Mouse (Mus musculus) limb, embryonic 10.5 days (tissue): Measurements from ENCODE around the gene Slc7a14. TPM values are rescaled to one million over a fixed set of nuclear protein-coding genes. Genes with fewer than 3 reads are reported as not detected.
"Not testable (repeated sequence)": the region's sequence is repeated elsewhere in the genome, so short reads cannot be mapped to it uniquely, and the experiment has no call there.

Source experiments
- DNase-seq: peaks from one replicate; pipeline ENCODE4 v3.0.0-alpha.2; 2017; ENCODE audit warnings: low spot score
- H3K27ac ChIP-seq: fragments of 300-500 bp; sonication (generic); 2 replicates; pipeline ENCODE4 v1.5.1; 2016; ENCODE audit warnings: mild to moderate bottlenecking
- H3K27me3 ChIP-seq: fragments of 300-500 bp; sonication (generic); 2 replicates; pipeline ENCODE4 v1.6.1; 2016; ENCODE audit warnings: low read depth, mild to moderate bottlenecking; ENCODE audit not compliant: poor library complexity, severe bottlenecking
- H3K36me3 ChIP-seq: fragments of 300-500 bp; sonication (generic); 2 replicates; pipeline ENCODE4 v1.6.1; 2016; ENCODE audit warnings: mild to moderate bottlenecking, moderate library complexity
- H3K4me1 ChIP-seq: fragments of 300-500 bp; sonication (generic); 2 replicates; pipeline ENCODE4 v1.6.1; 2016
- H3K4me3 ChIP-seq: fragments of 300-500 bp; sonication (generic); 2 replicates; pipeline ENCODE4 v1.5.1; 2016; ENCODE audit warnings: mild to moderate bottlenecking, moderate library complexity
- H3K9me3 ChIP-seq: fragments of 300-500 bp; sonication (generic); replicated peaks from 2 replicates; pipeline ENCODE4 v1.6.1; 2016; ENCODE audit warnings: mild to moderate bottlenecking
- WGBS: fragments of 180-500 bp; shearing (Covaris S2); methylation state at CpG from one replicate; pipeline ENCODE4 v1.1.7; 2016; 5-methylcytosine and 5-hydroxymethylcytosine counted together
- polyA plus RNA-seq: library from polyadenylated mRNA; unstranded; fragments of >200 nt; fragmentation: Nextera tagmentation; extraction: Ambion mirVana; gene quantifications from 2 replicates; pipeline ENCODE4 v1.2.1, GENCODE M21; 2016

Gene Slc7a14
- polyA plus RNA-seq, 1 experiment from 2014 or later = 0.15 TPM

DNA sequence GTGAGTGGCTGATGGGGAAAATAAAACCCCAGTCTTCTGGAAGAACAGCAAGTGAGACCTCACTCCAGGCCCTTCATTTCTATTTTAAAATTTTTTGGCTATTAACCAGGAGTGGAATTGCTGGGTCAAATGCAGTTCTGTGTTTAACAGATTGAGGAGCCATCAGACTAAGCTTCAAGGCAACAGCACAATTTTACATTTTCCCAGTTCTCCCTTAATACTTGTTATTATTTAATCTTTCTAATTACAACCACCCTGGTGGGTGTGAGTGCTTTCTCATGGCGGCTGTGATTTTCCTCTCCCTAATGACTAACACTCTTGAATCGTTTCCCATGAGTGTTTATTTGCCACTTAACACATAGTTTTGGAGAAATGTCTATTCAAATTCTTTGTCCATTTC, 29.1 kb downstream of the Slc7a14 start:
- Histone ChIP-seq H3K4me3 (no peak overlapping the region), H3K4me1 (peaks cover 7% of the 10 kb centered on the region), H3K9me3 (no peaks in the 10 kb centered on the region), H3K27me3 (no peaks in the 10 kb centered on the region), H3K36me3 (no peaks in the 10 kb centered on the region), H3K27ac (no peak overlapping the region)
- DNase-seq = no peak
- WGBS = 67% methylated on average over 2 of the region's 2 CpGs

- WGBS = 71% methylated on average over 2 of the region's 2 CpGs
- H3K4me3 ChIP-seq = no peak overlapping the region
- H3K27ac ChIP-seq = no peak overlapping the region
- no peaks in the 10 kb centered on the region for H3K9me3 ChIP-seq
- no peaks in the 10 kb centered on the region for H3K36me3 ChIP-seq
- peaks cover 14% of the 10 kb centered on the region for H3K4me1 ChIP-seq
- H3K27me3 ChIP-seq = no peaks in the 10 kb centered on the region
- no peak for DNase-seq
Measured at GRCm38 (mm10) chr3:31274875-31275274, 35.3 kb downstream of the Slc7a14 start.

GRCm38 (mm10) chr3:31273247-31273646, 36.9 kb downstream of the Slc7a14 start:
- H3K4me1 ChIP-seq = peaks cover 14% of the 10 kb centered on the region
- not testable (repeated sequence) for H3K27ac ChIP-seq, H3K9me3 ChIP-seq, H3K36me3 ChIP-seq, H3K4me3 ChIP-seq, DNase-seq, H3K27me3 ChIP-seq

DNA sequence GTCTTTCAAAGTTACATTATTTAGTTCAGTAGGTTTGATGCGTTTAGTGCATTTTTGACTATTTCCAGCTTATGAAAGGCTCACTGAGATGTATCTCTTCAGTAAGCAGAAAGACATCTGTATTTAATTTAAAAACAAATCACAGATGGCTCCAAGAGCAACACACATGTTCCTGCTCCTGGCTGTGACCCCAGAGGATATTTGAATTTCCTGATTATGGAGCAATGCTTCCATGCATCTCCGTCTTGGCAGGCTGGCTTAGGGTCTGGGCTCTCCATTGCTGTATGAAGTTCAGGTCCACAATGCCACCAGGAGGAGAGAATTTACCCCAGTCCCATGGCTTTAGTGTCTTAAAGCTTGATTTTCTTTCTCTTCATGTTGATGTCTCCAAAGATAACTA, 37.5 kb downstream of the Slc7a14 start:
- Histone ChIP-seq H3K4me1 (peaks cover 14% of the 10 kb centered on the region), H3K4me3 (no peak overlapping the region), H3K36me3 (no peaks in the 10 kb centered on the region), H3K27ac (no peak overlapping the region), H3K27me3 (no peaks in the 10 kb centered on the region), H3K9me3 (no peaks in the 10 kb centered on the region)
- no peak for DNase-seq
- WGBS = 42% methylated on average over 2 of the region's 2 CpGs

GRCm38 (mm10) chr3:31269551-31270317, 40.4 kb downstream of the Slc7a14 start:
- DNase-seq = no peak
- H3K9me3 ChIP-seq = no peaks in the 10 kb centered on the region
- WGBS = 88% methylated on average over 4 of the region's 4 CpGs
- no peak overlapping the region for H3K4me3 ChIP-seq
- H3K4me1 ChIP-seq = peaks cover 14% of the 10 kb centered on the region
- no peaks in the 10 kb centered on the region for H3K27me3 ChIP-seq
- no peak overlapping the region for H3K27ac ChIP-seq
- H3K36me3 ChIP-seq = no peaks in the 10 kb centered on the region

DNA sequence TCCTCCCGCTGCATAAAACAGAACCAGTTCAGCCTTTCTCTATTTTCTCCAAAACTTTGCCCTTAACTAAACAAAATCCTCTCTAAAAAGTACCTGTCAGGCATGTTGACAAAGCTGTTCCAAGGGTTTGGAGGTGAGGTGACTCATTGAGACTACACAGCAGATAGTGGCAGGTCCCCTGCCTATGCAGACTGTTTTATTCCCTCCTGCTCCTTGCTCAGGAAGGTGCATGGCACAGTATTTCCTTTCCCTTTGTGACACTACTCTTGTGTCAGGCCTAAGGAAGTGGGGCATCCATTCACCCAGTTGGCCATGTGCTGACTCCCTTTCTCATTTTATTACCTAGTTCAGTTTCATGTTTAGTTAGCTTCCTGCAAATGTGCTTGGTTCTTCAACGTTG, 42.3 kb downstream of the Slc7a14 start:
- no peaks in the 10 kb centered on the region for H3K27me3 ChIP-seq
- no peak overlapping the region for H3K4me3 ChIP-seq
- 92% methylated on average over 2 of the region's 2 CpGs for WGBS

GRCm38 (mm10) chr3:31266941-31267340, 43.2 kb downstream of the Slc7a14 start:
- no peaks in the 10 kb centered on the region for H3K9me3 ChIP-seq
- no peaks in the 10 kb centered on the region for H3K27me3 ChIP-seq
- 86% methylated on average over 7 of the region's 7 CpGs for WGBS
- no peak overlapping the region for H3K4me3 ChIP-seq
- H3K27ac ChIP-seq = no peak overlapping the region
- peaks cover 9% of the 10 kb centered on the region for H3K4me1 ChIP-seq
- no peak for DNase-seq
- H3K36me3 ChIP-seq = no peaks in the 10 kb centered on the region

More for the DNA sequence above, 42.3 kb downstream of the Slc7a14 start:
- Histone ChIP-seq H3K4me1 (peaks cover 9% of the 10 kb centered on the region), H3K36me3 (no peaks in the 10 kb centered on the region), H3K9me3 (no peaks in the 10 kb centered on the region), H3K27ac (no peak overlapping the region)
- no peak for DNase-seq

DNA sequence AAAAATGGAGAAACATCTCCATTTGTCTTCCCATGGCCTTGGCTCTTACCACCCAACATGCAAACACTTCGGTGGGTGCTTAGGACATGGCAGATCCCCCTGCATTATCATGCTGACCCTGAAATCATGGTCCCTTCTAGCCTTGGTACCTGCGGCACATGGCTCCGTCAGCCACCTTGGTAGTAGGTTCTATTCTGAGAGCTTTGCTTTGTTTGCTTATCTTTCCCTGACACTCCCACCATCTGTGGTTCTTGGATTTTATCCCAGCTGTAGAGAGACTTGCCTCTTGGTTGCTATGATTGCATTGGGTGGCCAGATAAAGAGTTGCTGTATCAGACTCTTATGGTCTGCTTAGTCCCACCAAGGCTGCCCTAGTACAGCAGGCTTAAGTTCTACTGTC, 46.6 kb downstream of the Slc7a14 start:
- H3K27ac ChIP-seq = no peak overlapping the region
- H3K27me3 ChIP-seq = no peaks in the 10 kb centered on the region
- 96% methylated on average over 3 of the region's 3 CpGs for WGBS
- DNase-seq = no peak
- no peak overlapping the region for H3K4me3 ChIP-seq
- no peaks in the 10 kb centered on the region for H3K9me3 ChIP-seq
- H3K4me1 ChIP-seq = peaks cover 34% of the 10 kb centered on the region
- H3K36me3 ChIP-seq = no peaks in the 10 kb centered on the region

GRCm38 (mm10) chr3:31261418-31262014, 48.7 kb downstream of the Slc7a14 start:
- WGBS = 64% methylated on average over 7 of the region's 7 CpGs
- no peak for DNase-seq
- H3K4me1 ChIP-seq = peaks cover 34% of the 10 kb centered on the region
- H3K27ac ChIP-seq = peak overlapping the region; percentile 90
- no peak overlapping the region for H3K4me3 ChIP-seq
- H3K36me3 ChIP-seq = no peaks in the 10 kb centered on the region
- no peaks in the 10 kb centered on the region for H3K27me3 ChIP-seq
- H3K9me3 ChIP-seq = no peaks in the 10 kb centered on the region

DNA sequence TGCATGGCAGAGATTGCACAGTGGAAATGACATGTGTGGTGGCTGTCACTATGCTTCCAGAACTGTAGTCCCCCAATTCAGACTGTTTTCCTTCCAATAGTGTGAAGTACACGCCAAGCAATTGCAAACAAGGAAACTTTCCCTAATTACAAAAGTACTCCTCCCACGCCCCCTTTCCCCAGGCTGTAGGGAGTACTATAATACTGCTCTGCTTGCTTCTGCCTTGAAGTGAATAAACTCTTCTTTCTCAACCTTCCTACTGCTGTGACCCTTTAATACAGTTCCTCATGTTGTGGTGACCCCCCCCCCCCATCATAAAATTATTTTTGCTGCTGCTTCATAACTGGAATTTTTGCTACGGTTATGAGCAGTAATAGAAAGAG, 49.2 kb downstream of the Slc7a14 start:
- WGBS = 45% methylated on average over 3 of the region's 3 CpGs
- H3K4me1 ChIP-seq = peaks cover 34% of the 10 kb centered on the region
- no peak overlapping the region for H3K4me3 ChIP-seq
- H3K27me3 ChIP-seq = no peaks in the 10 kb centered on the region
- no peaks in the 10 kb centered on the region for H3K36me3 ChIP-seq
- H3K9me3 ChIP-seq = no peaks in the 10 kb centered on the region
- no peak for DNase-seq
- H3K27ac ChIP-seq = peak overlapping the region; percentile 90

DNA sequence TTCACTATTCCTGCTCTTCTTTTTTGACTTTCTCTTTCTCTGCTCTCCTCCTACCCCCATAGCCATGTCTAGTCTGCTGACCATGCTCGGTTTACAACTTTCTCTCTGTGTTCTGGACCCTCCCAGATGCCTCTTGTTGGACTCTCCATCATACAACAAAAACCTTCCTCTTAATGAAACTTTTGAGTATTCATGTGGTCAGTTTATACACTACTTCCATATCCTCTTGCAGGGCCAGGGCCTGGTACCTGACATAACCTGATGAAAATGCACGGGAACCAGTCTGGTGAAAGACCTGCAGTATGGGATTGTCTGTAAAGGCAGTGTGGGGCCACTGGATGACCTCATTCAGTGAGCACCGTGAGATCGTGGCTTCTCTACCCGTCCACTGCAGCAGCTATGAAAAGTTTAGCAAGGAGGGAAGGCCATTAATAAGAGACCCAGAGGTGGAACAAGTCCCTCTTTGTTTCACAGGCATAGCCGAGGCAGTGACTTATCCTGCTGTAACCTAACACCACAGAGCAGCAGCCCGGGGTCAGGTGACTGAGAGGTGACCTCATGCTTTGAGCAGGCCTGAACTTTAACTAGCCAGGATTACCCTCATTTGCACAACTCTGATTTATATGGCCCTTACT, 49.7 kb downstream of the Slc7a14 start:
- H3K9me3 ChIP-seq = no peaks in the 10 kb centered on the region
- WGBS = 17% methylated on average over 7 of the region's 7 CpGs
- no peaks in the 10 kb centered on the region for H3K36me3 ChIP-seq
- peak overlapping the region; percentile 90 for H3K27ac ChIP-seq
- DNase-seq = peak; percentile 82
- H3K27me3 ChIP-seq = no peaks in the 10 kb centered on the region
- H3K4me3 ChIP-seq = no peak overlapping the region
- H3K4me1 ChIP-seq = peaks cover 34% of the 10 kb centered on the region

DNA sequence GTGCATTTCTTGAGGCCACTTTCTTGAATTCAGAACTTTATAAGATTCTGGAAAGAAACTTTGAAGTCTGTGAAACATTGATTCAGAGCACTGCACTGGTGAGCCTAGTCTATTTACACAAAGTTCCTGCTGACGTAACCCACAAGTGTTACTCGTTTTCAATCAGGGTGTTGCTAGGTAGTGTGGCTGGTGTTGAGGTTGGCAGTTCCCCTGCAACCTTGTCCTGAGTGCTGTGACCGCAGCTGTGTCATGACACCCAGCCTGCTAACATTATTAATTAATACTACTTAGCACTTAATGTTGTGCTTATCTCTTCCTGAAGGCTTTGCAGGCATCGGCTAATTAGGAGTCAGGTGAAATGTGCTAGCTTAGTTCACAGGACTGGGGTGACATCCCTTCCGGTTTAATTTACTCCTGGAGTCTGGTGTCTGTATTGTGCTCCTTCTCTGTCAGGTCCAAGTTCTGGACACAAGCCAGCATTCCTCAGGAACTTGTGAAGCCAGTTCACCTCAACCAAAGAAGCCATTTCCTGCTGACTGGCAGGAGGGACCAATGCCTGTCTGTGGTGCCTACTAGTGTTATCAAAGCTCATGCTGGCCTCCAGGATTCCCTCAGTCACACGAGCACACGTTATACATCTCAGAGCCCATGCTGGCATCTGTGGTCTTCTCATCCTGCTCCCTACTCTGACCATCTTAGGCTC, 50.5 kb downstream of the Slc7a14 start:
- WGBS = 61% methylated on average over 7 of the region's 7 CpGs
- Histone ChIP-seq H3K27me3 (no peaks in the 10 kb centered on the region), H3K9me3 (no peaks in the 10 kb centered on the region), H3K4me1 (peaks cover 34% of the 10 kb centered on the region), H3K4me3 (no peak overlapping the region), H3K27ac (peak overlapping the region; percentile 90), H3K36me3 (no peaks in the 10 kb centered on the region)
- no peak for DNase-seq

GRCm38 (mm10) chr3:31254427-31254826, 55.8 kb downstream of the Slc7a14 start:
- Histone ChIP-seq H3K4me3 (no peak overlapping the region), H3K27ac (no peak overlapping the region), H3K27me3 (no peaks in the 10 kb centered on the region), H3K36me3 (no peaks in the 10 kb centered on the region), H3K4me1 (peaks cover under 1% of the 10 kb centered on the region; the same call in 1 of the 2 replicates), H3K9me3 (no peaks in the 10 kb centered on the region)
- 64% methylated on average over 7 of the region's 7 CpGs for WGBS
- no peak for DNase-seq
